Mouse (Mus musculus) erythroblast, embryonic 14.5 days (primary cell): ENCODE data around the gene Vps4b. TPM values are rescaled to one million over a fixed set of nuclear protein-coding genes. Genes with fewer than 3 reads are reported as not detected.

Experiments used
- H3K27me3 ChIP-seq: 2 replicates; pipeline ENCODE4 v1.6.1; 2012; ENCODE audit warnings: inconsistent platforms; ENCODE audit not compliant: control insufficient read depth
- H3K36me3 ChIP-seq: 2 replicates; pipeline ENCODE4 v1.6.1; 2012; ENCODE audit warnings: mild to moderate bottlenecking, inconsistent platforms; ENCODE audit not compliant: control insufficient read depth
- H3K4me1 ChIP-seq: 2 replicates; pipeline ENCODE4 v1.6.1; 2012; ENCODE audit warnings: inconsistent platforms; ENCODE audit not compliant: control insufficient read depth
- H3K4me3 ChIP-seq: replicated peaks from 2 replicates; pipeline ENCODE3; 2012; ENCODE audit warnings: moderate library complexity, mild to moderate bottlenecking, inconsistent platforms
- H3K9me3 ChIP-seq: 2 replicates; pipeline ENCODE4 v1.6.1; 2012; ENCODE audit warnings: low read length, inconsistent platforms, mixed read lengths; ENCODE audit not compliant: control insufficient read depth
- GATA1 ChIP-seq: IDR thresholded peaks from 2 replicates; pipeline ENCODE4 v1.6.1; 2012; ENCODE audit warnings: low read length, inconsistent platforms, mixed read lengths
- TAL1 ChIP-seq: IDR thresholded peaks from 3 replicates; pipeline ENCODE4 v1.6.1; 2012; ENCODE audit warnings: low read length, inconsistent platforms, mixed read lengths
- polyA plus RNA-seq: library from polyadenylated mRNA; stranded (reverse); fragments of >175 nt; gene quantifications from 2 replicates; pipeline ENCODE4 v1.2.3, GENCODE M21; 2012

Gene Vps4b
- polyA plus RNA-seq, result 0.37 and 0.44 TPM in 2 replicates

DNA sequence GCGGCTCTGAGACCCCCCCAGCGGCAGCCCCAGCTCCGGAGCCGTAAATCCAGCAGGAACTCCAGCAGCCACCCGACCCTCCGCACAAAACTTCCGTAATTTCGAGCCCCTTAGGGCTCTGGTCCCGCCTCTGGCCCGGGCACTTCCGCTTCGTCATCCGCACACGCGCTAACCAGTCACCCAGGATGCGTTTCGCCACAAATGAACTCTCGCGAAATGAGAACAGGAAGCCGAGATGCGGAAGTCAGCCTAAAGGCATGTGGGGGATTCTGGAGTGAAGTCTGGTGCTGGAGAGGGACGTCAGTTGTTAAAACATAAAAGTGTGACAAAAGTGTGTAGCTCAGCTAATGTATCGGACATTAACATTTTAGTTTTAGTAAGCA is at the start of gene Vps4b:
Gene Vps4b, minus strand, starts transcription at position 187 of the 383 bp plus-strand sequence.
- peak within 1 kb of the TSS; percentile 85 for H3K4me3 ChIP-seq
- peaks cover 9% of the 10 kb centered on the region for H3K36me3 ChIP-seq
- no peaks in the 10 kb centered on the region for H3K27me3 ChIP-seq
- peaks cover 29% of the 10 kb centered on the region for H3K4me1 ChIP-seq
- H3K9me3 ChIP-seq, result no peaks in the 10 kb centered on the region
- TF ChIP-seq TAL1 (no peak), GATA1 (no peak)

DNA sequence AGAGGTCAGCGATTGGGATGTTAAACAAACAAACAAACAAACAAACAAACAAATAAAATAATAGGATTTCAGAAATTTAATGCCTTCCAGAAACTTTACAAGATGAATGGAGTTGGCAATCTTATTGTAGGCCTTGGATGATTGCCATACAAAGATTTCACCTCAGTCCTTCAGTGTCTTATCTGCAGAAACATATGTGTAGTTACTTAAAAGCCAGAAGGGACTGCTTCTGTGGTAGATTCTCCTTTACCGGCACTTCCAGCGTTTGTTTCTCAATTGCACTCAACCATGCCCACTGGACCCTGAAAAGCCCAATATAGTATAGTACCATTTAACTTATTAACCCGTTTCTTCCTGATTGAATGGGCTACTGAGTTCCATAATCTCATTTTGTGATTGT is 32.3 kb upstream of the Vps4b start:
- TF ChIP-seq GATA1 (no peak), TAL1 (no peak)
- Histone ChIP-seq H3K4me1 (no peaks in the 10 kb centered on the region), H3K36me3 (no peaks in the 10 kb centered on the region), H3K27me3 (no peaks in the 10 kb centered on the region), H3K9me3 (no peaks in the 10 kb centered on the region), H3K4me3 (no peak overlapping the region)

DNA sequence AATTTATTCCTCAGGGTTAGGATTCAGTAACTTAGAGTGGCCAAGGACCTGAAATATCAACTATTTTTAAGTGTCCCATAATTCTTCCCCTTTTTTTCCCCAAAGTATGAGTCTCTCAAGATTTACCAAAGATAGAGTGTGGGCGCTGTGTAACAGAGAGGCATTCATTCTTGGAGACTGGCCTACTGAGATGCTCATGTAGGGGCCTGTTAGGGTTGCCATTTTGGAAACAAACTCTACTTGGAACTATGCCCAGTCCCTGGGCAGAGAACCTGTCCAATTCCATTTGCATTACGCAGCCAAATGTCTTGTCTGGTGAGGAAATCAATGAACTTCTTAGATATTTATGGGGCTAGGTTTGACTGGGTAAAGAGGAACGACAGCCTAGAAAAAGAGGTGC is 25.8 kb upstream of the Vps4b start:
- no peaks in the 10 kb centered on the region for H3K27me3 ChIP-seq
- H3K4me3 ChIP-seq, result no peak overlapping the region

DNA sequence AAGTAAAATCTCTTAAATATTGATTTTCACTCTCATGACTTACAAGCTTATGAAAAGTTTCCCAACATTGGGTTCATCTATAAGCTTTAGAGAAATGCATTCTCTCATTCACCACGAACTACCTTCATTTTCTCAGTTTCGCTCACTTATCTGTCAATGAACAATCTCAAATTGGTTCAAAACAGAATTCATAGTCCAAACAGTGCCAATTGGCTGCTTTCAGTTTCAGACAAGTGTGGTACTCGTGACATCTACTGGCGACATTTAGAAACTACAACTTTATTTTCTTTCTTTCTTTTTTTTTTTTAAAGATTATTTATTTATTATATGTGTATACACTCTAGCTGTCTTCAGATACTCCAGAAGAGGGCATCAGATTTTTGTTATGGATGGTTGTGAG is 21.8 kb upstream of the Vps4b start:
- Histone ChIP-seq H3K9me3 (no peaks in the 10 kb centered on the region), H3K4me3 (no peak overlapping the region), H3K4me1 (no peaks in the 10 kb centered on the region), H3K27me3 (no peaks in the 10 kb centered on the region), H3K36me3 (no peaks in the 10 kb centered on the region)
- no peak for TF ChIP-seq GATA1
- no peak for TF ChIP-seq TAL1

More for the DNA sequence above, 25.8 kb upstream of the Vps4b start:
- Histone ChIP-seq H3K36me3 (no peaks in the 10 kb centered on the region), H3K9me3 (no peaks in the 10 kb centered on the region), H3K4me1 (no peaks in the 10 kb centered on the region)
- TF ChIP-seq GATA1, result no peak

DNA sequence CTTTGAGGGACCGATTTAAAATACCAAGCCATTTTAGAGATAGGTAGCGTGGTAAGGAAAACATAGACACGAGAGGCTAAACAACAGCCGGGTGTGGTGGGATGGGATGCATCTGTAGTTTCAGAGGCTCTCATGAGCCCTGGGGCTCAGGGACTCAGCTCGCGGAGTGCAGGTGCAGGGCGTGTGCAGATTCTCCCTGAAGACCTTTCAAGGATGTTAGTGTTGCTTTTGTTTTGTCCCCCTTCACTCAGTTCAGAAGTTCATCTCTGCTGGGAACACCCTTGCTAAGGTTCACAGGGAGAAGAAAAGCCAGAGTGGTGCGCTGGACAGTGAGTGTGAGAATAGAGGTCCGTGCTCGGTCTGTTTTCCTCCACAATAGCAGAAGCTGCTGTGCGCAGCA is 20.2 kb upstream of the Vps4b start:
- Histone ChIP-seq H3K27me3 (no peaks in the 10 kb centered on the region), H3K36me3 (no peaks in the 10 kb centered on the region), H3K4me1 (no peaks in the 10 kb centered on the region), H3K4me3 (no peak overlapping the region), H3K9me3 (no peaks in the 10 kb centered on the region)
- TF ChIP-seq TAL1 (no peak), GATA1 (no peak)

GRCm38 (mm10) chr1:106815265-106815664 is 18.7 kb upstream of the Vps4b start:
- TF ChIP-seq TAL1, result no peak
- H3K27me3 ChIP-seq, result no peaks in the 10 kb centered on the region
- no peaks in the 10 kb centered on the region for H3K4me1 ChIP-seq
- H3K9me3 ChIP-seq, result no peaks in the 10 kb centered on the region
- no peak overlapping the region for H3K4me3 ChIP-seq
- no peaks in the 10 kb centered on the region for H3K36me3 ChIP-seq

GRCm38 (mm10) chr1:106814864-106815263 is 18.3 kb upstream of the Vps4b start:
- H3K27me3 ChIP-seq, result no peaks in the 10 kb centered on the region
- no peaks in the 10 kb centered on the region for H3K9me3 ChIP-seq
- no peaks in the 10 kb centered on the region for H3K36me3 ChIP-seq
- no peaks in the 10 kb centered on the region for H3K4me1 ChIP-seq
- TF ChIP-seq TAL1 (no peak), GATA1 (no peak)
- H3K4me3 ChIP-seq, result no peak overlapping the region

- no peak for TF ChIP-seq GATA1
- no peak for TF ChIP-seq TAL1
- Histone ChIP-seq H3K4me3 (no peak overlapping the region), H3K4me1 (peaks cover 17% of the 10 kb centered on the region), H3K36me3 (no peaks in the 10 kb centered on the region), H3K9me3 (no peaks in the 10 kb centered on the region; the same call in 1 of the 2 replicates), H3K27me3 (no peaks in the 10 kb centered on the region)
These were observed 3.4 kb upstream of the Vps4b start for GRCm38 (mm10) chr1:106799931-106800330.

DNA sequence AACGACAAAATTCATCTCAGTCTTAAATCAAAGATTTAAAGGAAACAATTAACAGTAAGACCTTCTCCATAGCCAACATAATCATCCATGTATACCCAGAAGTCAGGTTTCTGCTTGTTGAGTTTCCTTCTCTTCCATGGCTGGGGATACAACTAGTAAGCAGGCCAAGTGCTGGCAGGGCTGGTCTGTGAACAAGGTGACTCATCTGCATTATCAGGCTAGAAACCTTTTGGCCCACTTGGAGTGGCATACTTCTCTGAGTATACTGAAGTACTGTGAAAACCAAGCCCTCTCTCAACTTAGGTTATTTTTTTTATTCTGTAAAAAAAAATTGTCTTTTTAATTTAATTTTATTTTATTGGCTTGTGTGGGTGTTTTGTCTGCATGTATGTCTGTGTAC is 2.9 kb upstream of the Vps4b start:
- H3K36me3 ChIP-seq, result no peaks in the 10 kb centered on the region
- no peak overlapping the region for H3K4me3 ChIP-seq
- no peaks in the 10 kb centered on the region; the same call in 1 of the 2 replicates for H3K9me3 ChIP-seq
- peaks cover 22% of the 10 kb centered on the region for H3K4me1 ChIP-seq
- H3K27me3 ChIP-seq, result no peaks in the 10 kb centered on the region
- no peak for TF ChIP-seq GATA1
- no peak for TF ChIP-seq TAL1

DNA sequence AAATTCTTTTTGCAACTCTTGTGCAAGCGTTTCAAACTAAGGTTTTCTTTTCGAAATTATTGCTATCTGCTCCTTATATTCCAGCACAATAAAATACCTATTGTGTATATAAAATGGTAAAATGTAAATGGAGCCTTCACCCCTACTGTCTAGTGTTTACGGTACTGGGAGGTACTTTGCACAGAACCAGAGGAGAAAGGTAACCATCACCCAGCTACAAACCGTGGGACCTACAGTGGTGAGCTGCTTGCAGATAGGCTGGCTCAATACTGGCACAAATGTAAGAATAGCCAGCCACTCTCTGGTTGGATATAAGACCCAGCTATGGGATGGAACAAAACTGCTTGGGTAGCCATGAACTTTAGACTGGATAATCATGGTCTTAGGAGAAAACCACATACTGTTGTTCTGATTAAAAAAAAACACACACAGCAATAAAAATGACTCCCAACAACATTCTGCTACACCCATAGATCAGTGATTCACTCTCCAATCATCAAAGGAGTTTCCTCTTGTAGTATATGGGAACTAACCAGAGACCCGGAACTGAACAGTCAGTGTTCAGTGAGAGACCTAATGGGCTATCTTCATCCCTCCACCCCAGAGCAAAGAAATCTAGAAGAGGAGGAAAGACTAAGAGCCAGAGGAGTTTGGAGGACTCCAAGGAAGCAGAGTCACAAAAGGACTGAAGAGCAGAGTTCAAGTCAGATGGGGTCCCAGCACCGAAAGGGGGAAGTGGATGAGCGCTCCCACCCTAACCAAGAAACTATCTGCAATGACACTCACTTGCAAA is 655 bp upstream of the Vps4b start:
- peaks cover 7% of the 10 kb centered on the region for H3K36me3 ChIP-seq
- peaks cover 29% of the 10 kb centered on the region for H3K4me1 ChIP-seq
- no peak for TF ChIP-seq TAL1
- TF ChIP-seq GATA1, result no peak
- H3K4me3 ChIP-seq, result peak overlapping the region; percentile 85
- no peaks in the 10 kb centered on the region for H3K9me3 ChIP-seq
- H3K27me3 ChIP-seq, result no peaks in the 10 kb centered on the region
